Mouse (Mus musculus) cerebellum, adult (tissue): ENCODE data around the gene Gm48552.

Experiments used
- ATAC-seq: cut with Nextera tagmentation; 2 replicates; pipeline ENCODE4 v1.9.2; 2017; ENCODE audit warnings: mild to moderate bottlenecking, moderate library complexity, mixed read lengths; ENCODE audit not compliant: insufficient number of reproducible peaks, low FRiP score, low TSS enrichment

Gene Gm48552

DNA sequence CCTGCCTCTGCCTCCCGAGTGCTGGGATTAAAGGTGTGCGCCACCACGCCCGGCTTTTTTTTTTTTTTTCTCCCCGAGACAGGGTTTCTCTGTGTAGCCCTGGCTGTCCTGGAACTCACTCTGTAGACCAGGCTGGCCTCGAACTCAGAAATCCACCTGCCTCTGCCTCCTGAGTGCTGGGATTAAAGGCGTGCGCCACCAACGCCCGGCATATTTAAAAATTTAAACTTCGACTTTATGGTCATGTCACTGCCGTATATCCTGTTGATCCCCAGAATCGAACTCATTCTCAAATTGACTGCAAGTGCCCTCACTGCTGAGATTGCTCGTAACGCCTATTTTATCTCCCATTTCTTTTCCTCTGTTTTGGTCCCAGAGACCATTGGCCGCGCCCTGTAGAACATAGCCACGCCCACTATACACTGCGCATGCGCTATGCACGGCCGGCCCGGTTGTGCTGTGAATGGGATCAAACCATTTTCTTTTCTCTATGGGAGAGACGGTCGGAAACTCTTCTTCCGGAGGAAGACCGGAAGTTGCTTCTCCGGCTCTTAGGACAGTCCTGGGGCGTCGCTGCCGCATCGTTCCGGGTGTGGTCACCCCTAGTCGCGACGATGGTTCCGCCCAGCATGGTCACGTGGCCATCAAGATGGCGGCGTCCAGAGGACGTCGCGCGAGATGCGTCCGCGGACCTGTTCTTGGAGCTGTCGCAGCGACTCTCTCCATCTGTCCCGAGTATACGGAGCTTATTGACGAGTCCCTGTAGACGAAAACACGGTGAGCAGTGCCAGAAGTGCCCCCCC is 4.8 kb upstream of the Gm48552 start, which contains the start of the genes Dohh and Gm48551:
Gene Dohh, plus strand, starts transcription at position 627 of the 803 bp plus-strand sequence.
Gene Gm48551, plus strand, starts transcription at position 665 of the 803 bp plus-strand sequence.
- ATAC-seq, result peak; percentile 94

DNA sequence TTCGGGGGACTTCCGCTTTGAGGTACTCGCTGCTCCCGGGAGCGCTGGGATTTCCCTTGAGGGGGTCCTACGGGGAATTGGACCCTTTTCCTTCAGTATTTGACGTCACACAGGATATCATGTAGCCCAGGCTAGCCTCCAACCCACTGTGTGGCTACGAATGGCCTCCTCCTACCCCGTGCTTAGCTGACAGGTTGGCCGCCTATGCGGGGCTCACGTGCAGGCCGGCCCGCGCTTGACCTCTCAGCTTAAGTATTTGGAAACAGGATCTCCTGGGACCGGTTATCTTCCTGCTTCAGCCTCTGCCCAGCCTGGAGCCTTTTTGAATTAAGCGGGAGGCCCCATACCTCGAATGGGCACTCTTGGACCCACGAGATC is 4.2 kb upstream of the Gm48552 start:
- ATAC-seq, result no peak

DNA sequence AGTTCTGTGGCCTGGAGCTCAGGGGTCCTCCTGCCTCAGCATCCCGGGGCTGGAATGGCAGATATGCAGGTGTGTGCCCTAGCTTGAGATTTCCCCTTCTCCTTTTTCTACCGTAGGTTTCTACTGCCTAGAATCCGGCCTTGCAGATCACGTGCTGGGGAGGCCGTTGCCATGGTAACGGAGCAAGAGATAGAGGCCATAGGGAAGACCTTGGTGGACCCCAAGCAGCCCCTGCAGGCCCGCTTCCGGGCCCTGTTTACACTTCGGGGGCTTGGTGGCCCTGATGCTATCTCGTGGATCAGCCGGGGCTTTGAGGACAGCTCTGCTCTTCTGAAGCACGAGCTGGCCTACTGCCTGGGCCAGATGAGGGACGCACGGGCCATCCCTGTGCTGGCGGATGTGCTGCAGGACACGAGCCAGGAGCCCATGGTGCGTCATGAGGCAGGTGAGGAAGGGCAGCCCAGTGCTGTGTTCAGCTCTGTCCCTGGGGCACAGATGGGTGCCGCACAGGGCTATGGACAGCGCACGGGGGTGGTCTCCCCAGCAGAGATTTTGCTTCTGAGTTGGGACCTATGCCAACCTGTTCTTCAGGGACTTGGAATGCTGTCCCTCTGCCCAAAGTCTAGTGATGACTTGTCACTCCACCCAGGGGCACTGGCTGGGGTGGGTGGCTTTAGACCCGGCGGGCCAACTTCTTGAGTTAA is 3.0 kb upstream of the Gm48552 start:
- ATAC-seq, result no peak

DNA sequence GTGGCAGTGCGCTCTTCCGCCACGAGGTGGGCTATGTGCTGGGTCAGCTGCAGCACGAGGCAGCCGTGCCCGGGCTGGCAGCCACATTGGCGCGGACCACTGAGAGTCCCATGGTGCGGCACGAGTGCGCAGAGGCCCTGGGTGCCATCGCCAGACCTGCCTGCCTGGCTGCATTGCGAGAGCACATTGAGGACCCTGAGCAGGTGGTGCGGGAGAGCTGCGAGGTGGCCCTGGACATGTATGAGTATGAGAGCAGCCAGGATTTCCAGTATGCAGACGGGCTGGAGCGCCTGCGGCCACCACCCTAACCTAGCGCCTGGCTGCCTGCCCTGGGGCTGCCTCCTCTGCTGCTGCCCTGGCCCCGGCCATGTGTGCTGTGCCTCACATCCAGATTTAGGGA is 1.1 kb upstream of the Gm48552 start:
- ATAC-seq, result no peak

DNA sequence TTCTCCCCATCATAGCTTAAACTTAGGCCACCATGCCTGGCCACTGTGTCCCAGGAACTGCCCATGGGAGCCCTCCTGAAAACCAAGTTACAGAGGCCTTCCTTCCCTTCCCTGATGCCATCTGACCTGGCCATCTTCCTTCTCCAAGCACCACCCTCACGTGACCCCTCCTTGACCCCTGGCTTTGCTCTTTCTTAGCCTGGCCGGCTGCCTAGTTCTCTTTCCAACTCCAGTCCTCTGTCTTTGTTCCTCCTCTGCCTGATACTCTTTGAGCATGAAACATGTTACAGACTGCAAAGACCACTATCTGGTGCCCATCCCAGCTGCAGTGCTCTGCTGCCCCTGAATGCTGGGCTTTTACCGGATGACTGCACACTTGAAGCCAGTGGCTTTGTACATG is 568 bp downstream of the Gm48552 start:
- no peak for ATAC-seq

DNA sequence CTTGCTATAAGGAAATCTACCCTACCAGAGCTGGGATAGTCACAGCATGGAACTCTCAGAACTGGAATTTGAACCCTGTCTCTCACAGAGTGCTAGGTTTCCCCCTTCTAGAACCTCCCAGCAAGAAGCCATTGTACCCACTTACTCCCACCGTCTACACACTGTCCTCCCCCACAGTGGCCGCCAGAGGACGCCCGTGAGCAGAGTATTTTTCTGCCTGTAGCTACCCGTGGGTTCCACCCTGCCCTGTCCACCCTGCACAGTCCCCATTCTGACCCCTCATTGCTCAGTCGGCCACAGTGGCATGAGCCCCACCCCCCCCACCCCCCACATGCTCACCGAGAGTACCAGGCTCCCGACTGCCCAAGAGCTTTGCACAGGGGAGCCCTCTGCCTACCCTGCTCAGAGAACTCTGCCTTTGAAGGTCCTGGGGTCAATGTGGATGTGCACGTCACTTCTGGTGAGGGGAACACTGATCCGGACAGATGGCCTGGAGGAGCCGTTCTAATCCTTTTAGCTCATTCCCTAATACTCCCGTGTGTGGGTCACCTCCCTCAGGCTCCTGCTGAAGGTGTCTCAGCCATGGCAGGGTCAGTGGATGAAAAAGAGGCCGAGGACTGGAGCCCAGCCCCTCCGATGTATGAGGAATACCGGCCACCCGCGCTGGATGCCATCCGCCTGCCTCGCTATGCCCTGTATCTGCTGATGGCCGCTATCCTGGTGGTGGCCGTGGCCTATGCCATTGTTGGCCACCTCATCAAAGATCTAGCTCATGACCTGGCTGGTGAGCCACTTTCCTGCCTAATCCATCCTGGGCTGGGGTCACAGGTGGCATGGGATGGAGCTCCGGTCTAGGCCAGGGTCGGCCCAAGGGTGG is 1.2 kb downstream of the Gm48552 start:
- no peak for ATAC-seq

DNA sequence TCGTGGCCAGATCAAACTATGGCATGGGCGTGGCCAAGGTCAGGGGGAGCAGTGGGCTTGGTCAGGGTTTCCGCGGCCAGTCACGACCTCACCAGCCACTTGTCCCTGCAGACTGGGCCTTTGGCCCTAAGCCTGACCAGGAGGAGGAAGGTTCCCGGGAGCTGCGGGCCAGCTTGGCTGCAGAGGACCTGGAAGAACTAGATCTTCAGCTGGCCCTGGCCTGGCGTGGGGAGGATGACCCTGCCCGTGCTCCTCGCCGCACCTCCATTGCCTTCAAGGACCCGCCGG is 1.8 kb downstream of the Gm48552 start:
- ATAC-seq, result no peak

DNA sequence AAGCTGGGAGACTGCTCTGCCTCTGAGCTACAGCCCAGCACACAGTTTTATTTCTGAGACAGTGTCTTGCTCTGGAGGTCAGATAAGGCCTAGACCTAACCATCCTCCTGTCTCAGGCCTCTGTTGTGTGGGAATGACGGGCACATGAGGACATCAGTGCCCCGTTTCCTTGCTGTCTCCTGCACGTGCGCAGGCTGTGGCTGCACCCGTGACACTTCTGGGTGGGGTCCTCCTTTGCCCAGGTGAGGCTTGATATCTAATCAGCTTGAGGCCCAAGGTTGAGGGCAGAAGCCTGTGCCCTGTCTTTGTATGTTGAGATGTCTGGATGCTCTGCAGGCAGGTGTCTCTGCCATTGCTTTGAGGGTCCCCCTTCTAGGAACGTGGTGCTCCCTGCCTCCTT is 3.5 kb downstream of the Gm48552 start:
- no peak for ATAC-seq

DNA sequence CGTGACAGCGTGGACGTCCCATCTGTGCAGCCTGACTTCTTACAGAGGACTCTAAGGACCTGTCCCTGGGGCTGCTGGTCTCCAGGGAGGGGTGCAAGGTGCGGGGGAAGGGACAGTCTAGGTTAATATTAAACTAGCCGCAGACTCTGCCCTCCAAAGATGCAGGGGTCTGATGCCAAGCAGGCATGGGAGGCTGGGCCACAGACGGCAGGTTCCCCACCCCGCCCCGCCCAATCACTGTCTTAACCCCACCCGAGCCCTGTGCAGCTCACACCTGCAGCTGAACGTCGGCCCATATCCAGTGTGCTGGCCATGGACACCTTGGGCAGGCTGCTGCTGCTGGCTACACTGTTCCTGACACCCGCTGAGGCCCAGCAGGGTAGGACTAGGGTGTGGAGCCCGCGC is 4.0 kb downstream of the Gm48552 start, which contains the start of gene Smim24:
Gene Smim24, plus strand, starts transcription at position 271 of the 405 bp plus-strand sequence.
- no peak for ATAC-seq

DNA sequence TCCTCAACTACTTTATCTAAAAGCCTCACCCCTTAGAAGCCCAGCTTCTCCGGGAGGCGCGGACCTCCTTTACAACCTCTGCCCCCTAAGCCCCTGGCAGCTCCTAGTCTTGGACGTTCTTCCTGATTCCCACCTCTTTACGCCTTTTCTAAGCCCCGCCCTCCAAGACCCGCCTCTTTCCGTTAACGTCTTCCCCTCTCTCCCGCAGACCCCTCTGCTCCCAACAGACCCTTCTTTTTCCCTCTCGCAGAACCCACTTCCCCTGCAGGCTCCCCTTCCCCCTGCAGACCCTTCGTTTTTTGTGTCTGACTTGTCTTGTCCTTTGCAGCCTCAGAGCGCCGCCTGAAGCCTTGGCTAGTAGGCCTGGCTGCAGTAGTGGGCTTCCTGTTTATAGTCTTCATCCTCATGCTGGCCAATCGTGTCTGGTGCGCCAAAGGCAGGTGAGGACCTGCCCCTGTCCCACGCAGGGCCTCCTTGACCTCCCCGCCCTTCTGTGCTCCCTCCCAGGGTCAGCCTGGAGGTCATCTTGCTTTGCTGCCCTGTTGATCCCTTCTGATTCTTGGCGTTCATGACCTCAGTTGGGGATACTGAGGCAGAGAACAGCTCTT is 4.8 kb downstream of the Gm48552 start:
- no peak for ATAC-seq

DNA sequence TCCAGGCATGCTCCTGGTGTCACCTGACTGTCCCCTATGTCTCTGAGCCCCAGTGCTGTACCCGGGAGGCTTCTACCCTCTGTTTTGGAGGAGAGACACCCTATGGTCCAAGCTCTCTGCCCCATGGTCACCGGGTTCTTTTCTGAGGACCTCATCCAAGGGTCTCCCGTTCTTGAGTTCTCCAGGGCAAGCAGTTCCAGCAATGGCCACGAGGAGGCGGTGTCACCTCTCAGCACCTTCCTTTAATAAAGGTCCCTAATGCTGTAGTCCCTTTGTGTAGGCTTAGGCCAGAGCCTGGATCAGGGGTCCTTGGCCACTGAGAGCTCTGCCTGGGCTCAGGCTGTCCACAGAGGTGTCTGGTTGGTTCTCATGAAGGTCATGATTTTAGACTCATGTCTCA is 6.3 kb downstream of the Gm48552 start:
- no peak for ATAC-seq

DNA sequence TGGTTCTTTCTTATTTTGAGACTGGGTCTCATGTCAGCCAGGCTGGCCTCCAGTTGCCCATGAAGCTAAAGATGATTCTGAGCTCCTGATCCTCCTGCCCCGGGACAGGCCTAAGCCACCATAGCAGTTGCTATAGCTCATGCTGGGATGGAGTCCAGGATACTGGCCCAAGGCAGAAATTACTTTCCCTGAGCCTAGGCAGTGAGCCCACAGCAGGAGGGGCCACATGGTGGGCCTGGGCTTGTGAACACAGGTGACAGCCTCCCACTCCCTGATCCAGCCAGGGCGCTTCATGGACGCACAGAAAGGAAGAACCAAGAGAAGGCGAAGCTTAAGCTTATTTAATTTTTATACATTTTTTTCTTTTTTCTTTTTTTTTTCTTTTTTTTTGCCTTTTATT is 7.1 kb downstream of the Gm48552 start:
- no peak for ATAC-seq

DNA sequence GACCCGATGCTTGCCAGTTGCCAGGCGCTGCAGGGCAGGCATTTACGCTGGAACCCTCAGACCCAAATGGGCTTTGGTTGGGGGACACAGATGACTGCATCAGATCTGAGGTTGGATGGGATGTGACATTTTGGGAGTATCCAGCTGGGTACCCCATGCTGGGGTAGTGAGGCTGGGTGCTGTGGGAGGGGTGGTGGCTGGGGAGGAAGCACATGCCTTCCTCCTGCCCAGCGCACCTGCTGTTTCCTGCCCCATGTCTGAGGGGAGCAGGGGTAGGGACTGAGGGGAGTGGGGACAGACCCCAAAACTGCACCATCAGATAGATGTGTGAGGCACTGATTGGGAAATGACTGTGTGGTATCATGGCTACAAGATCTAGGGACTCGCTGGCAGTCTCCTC is 7.9 kb downstream of the Gm48552 start:
- ATAC-seq, result no peak

DNA sequence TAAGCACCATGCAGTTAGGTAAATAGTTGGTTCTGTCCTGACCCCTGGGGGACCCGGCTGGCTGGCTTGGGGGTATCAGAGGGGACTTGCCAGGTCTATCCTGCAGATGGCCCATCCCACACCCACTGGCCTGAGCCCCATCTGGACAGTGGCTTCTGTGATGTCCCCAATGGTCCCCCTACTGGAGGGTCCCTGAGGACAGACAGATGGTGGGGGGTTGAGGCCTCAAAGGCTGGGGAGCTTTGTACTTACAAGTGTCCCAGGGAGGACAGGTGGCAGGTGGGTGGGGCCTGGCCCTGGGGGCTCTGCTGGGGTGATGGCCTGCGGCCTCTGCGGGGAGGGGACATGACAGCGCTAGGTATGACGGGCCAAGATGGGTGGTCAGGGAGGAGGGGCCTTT is 10.5 kb downstream of the Gm48552 start:
- ATAC-seq, result no peak

DNA sequence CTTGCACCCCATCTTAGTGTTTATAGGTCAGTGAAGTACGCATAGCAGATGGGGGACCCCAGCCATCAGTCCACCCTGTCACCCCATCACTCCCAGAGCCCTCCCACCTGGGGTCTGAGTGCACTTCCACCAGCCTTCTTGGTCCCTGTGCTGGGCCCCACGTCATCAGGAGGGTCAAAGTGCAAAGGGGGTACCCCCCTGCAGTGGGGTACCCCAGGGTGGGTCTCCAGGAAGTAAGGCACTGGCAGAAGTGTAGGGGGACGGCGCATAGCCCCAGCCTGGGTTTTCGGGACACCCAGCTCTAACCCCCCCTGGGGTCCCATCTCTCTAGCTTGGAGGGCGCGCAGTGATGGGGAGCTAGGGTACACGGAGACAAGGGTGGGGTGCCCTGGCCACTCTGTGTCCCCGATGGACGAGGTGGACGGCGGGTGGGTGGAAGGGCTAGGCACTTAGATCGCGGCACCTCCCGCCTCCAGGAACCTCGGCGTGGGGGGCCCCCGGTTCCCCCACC is 11.0 kb downstream of the Gm48552 start:
- no peak for ATAC-seq

DNA sequence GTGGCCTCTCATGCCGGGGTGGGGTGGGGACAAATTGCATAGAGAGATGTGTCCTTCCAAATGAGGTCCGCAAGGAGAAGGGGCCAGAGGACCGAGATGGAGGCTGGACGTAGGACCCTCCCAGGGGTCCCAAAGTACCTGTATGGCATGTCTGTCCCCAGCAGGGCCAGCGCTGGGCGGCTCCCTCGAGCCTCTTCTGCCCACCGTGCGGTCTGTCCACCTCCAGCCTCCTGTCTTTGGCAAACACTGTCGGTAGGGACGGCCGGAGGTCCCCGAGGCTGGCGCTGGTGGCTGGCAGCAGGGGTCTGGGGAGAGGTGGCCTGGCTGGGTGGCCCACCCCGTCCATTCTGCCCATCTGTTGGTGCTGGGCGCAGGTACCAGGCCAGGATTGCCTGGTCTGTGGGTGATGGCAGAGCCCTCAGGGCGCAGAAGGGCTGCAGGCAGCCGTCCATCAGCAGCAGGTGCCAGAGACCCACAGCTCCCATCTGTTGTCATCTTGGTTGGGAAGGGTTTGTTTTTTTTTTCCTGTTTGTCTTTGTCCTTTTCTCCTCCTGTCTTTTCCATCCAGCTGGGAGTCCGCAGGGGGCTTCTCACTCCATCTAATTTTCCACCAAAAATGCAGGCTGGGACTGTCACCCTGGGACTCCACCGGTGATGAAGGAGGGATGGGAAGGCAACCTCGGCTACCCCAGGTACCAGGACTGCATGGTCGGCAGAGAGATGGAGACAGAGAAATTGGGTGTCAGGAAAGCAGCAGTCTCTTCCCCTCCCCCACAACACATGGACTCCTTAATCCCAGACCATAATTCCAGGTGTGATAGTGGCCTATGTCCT is 11.8 kb downstream of the Gm48552 start:
- peak; percentile 57; the same call in 1 of the 2 replicates for ATAC-seq

DNA sequence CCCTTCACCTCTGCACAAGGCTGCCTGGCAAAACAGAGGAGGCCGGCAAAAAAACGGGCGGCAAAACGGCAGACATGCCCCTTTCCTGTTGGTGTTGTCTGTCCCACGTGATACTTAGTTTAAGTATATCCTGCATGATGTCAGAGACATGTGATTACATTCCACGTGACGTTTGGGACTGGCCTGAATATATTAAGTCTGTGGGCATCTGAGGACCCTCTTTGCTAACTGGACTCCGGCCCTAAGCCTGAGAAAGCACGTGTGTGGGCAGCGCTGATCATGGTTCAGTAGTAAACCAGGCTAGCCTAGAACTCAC is 12.4 kb downstream of the Gm48552 start:
- no peak for ATAC-seq

DNA sequence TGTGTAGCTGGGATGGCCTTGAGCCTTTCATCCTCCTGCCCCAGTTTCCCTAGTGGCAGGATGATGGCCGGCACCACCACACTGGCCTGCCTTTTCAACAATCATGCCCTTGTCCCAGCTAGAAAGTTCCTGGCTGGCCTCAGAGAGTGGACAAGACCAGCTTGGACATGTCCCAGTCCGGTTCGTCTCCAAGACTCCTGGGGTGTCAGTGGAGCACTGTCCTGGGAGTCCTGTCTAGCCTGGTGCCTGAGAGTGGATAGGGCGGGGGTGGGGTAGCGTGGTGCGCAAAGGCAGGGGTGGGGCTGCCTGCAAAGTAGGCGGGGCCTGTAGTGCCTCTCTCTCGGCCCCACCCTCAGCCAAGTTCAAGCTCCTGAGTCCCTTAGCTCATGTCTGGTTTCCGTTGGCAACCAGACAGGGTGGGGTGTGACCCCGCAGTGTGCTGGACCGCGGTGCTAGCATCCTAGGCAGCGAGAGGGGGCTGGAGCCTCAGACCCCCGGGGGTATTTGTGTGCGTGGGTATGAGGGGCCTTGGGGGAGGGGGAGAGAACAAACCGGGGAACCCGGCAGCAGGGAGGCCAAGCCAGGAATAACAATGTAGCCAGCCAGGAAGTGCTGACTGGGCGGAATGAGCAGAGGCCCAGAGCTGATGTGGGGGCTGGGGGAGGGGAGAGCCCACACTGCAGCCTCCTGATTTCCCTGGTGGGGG is 12.9 kb downstream of the Gm48552 start:
- ATAC-seq, result no peak

DNA sequence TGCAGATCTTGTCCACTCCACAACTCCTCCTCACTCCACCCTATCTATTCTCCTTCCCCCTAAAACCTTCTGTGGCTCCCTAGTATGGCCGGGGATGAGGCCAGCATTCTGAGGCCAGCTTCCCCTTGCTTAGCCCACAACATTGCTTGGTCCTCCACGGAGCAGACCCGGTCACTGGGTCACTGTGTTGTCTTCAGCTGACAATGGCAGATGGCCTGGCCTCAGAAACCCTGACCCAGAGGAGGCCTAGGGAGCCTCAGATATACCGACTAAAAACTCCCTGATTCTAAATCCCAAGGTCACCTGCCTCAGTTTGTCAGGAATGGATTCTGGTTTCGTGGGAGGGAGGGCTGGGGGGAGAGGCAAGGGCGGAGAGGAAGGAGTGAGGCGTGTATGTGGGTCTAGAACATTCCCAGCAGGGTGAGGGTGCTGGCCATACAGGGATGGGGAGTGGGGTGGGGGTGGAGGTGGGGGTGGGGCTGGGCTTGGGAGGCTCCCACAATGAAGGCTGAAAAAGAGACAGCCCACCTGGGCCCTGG is 13.5 kb downstream of the Gm48552 start:
- no peak for ATAC-seq
